Mouse (Mus musculus): ENCODE data around the gene Gpr37l1. TPM values are rescaled to one million over a fixed set of nuclear protein-coding genes. Genes with fewer than 3 reads are reported as not detected.
"Not testable (repeated sequence)": the region's sequence is repeated elsewhere in the genome, so short reads cannot be mapped to it uniquely, and the experiment has no call there.

Gene Gpr37l1
- not detected for polyA plus RNA-seq (2017; shearing (Covaris generic))

DNA sequence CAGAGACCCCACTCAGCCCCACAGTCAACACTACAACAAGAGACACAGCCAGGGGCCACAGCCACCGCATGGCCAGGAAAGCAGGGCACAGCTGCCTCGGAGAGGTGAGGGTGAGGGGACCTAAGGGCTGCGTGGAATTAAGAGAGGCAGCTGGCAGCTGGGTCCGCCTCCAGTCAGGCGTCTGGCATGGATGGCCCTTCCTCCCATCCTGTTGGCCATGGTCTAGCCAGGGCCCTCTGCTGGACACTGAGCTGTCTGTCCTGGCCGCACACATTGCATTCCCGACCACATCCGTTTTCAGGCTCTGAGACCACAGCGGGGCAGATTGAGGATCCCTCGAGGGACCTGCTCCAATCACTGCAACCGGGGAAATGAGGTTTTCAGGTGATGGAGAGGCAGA lies at the start of gene Gpr37l1:
Gene Gpr37l1 (minus strand): TSS at position 247 of the 400 bp plus-strand sequence.
- ATAC-seq = no peak

DNA sequence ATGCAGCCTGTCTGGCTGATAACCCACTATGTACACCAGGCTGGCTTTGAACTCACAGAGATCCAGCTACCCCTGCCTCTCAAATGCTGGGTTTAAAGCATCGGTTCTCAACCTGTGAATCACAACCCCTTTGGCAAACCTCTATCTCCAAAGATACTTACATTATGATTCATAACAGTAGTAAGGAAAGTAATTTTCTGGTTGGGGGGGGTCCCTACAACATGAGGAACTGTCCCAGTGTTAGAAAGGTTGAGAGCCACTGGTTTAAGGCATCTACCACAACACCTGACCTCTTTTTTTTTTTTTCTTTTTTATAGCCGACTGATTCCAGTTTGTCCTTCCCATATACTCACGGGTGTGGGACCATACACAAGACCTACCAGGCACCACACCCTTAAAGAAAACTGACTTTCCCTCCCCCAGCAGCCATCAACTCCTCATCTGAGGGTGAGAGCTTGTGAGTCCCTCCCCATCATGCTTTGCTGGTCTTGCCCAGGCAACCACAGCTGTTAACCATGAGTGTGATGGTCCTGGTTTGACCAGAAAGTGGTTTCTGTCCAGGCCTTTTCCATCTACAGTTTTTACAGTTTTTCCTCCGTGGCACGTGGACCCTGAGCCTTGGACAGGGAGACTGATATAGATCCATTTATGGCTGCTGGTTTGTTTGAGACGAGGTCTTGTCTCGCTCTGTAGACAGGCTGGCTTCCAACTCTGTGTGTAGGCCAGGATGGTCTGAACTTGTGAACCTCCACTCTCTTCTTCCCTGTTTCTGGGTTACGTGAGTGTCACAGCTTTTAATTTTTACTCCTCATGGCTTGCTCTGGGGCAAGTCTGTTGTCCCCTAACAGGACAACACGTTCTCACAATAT lies 46.5 kb upstream of the Gpr37l1 start:
- no peak for ATAC-seq

DNA sequence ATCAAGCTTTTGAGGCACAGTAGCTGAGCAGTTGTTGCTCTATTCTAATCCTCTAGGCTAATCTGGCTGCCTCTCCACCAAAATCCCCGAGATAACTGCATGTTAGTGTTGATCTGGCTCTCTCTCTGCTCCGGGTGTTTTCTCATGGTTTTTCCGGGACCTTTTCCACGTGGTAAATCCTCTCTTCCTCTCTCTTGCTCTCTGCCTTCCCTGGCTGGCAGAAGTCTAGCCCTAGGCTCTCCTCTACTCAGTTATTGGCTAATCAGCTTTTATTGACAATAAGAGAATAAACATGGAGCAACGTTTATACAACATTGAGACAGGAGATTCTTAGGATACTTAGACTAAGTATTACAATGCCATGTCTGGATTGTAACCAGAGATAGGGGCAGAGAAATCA lies 42.9 kb upstream of the Gpr37l1 start:
- ATAC-seq = no peak

DNA sequence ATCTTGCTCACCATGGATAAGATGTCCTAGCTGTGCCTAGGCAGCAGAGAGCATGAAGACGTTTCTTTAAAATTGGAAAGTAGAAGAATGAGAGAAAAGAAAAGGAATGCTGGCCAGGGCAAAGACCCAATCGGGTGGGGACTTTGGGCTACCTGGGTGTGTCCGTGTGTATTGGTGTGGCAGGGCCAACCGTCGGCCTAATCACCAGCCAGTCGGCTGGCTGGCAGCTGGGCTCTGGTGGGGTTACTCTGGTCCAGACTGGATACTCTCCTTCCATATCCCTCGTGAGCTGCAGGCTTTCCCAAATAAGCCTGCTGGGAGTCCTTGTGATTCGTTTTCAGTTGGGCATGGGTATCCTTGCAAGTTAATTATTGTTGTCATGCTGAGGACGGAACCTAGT lies 41.2 kb upstream of the Gpr37l1 start:
- no peak for ATAC-seq

DNA sequence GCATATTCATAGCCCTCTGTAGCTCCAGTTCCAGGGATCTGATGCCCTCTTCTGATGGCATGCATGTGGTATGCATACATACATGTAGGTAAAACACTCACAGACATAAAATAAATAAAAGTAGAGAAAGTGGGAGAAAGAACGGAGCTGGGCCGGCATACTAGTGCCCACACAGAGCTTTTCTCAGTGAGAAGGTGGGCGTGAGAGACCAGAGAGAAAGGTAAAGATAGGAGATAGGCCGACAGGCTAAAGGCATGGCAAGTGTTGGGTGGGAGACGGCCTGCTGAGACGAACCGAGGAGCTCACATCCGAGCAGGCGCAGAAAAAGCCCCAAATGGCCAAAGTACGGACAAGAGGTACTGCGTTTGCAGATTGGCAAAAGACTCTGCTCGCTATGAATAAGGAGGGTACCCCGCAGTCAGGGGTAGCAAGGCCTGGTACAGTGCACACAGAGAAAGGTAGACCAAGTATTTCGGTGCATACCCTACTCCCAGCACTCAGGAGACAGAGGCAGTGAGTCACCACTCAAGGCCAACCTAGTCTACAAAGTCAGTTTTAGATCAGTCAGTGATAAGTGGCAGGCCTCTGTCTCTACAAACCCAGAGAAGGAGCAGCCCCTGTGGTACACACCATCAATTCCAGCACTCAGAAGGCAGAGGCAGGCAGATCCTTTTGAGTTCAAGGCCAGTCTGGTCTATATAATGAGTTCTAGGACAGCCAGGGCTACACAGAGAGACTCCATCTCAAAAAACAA lies 39.3 kb upstream of the Gpr37l1 start:
- ATAC-seq = no peak

DNA sequence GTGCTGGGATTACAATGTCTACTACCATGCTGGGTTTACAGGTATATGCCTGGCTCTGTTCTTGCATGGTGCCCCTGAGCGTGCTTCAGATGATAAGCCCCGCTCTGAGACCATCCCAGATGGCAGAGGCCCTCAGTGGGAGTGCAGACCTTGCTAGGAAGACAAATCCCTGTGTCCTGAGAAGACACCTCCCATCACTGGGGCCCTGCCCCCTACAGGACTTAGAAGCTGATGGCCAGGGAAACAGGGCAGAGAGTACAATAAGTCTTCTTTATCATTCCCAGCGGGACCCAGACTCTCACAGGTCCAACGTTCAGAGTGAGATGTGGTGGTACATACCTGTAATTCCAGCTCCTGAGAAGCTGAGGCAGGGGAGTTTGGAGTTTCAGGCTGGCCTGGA lies 37.8 kb upstream of the Gpr37l1 start:
- no peak for ATAC-seq

DNA sequence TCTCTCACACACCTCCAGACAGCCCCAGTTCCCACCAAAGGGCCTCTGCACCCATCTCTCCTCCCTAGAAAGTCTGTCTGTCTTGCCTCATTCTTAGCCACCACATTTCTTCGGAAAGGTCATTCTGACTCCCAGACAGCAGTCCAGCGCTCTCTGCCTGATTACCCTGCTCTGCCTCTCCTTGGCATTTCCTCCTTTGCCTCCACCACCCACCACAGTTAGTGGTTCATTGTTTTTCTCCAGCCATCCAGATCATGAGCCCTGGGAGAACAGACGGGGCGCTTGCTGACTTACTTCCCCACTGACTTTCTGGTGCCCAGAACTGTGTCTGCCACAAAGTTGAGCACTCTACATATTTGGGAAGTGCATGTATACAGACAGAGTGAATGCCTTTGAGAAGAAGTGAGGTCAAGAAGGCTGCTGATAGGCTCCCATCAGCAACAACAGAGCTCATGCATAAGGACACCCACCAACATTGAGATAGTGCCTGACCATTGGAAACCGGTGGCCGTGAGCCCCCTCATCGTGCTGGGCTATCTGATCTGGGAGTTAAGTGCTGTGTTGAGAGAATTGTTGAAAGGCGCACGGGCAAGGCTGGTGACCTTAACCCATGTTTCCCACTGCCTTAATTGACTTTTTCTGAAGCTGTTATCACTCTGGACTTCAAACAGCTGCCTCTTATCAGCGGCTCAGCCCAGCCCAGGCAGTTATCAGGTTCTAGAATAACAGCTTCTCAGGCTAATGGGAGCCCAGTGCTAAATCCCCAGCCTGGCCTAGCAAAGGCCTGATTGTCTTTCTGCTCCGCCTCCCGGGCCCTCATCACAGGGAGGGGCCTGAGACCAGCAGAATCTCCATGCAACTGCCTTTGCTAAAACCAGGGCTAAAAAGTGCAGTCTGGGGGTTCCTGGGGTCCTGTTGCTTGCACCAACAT lies 37.0 kb upstream of the Gpr37l1 start:
- ATAC-seq = no peak

DNA sequence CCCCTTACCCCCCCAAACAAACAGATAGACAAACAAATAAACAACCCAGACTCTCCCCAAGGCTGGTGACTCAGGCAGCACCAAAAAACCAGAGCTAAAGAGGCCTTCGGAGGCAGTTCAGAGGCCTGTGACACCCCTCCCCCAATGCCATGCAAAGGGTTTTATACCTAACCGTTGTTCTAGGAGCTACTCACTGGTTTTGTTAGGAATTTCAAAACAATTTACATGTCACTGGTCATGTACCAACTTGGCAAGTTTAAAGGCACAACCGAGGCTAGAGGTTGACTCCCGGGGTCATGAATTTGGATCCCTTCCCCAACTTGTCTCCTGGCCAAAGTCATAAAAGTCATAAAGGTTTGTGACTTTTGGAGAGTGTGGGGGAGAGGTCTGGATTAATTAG lies 32.9 kb upstream of the Gpr37l1 start:
- no peak for ATAC-seq

DNA sequence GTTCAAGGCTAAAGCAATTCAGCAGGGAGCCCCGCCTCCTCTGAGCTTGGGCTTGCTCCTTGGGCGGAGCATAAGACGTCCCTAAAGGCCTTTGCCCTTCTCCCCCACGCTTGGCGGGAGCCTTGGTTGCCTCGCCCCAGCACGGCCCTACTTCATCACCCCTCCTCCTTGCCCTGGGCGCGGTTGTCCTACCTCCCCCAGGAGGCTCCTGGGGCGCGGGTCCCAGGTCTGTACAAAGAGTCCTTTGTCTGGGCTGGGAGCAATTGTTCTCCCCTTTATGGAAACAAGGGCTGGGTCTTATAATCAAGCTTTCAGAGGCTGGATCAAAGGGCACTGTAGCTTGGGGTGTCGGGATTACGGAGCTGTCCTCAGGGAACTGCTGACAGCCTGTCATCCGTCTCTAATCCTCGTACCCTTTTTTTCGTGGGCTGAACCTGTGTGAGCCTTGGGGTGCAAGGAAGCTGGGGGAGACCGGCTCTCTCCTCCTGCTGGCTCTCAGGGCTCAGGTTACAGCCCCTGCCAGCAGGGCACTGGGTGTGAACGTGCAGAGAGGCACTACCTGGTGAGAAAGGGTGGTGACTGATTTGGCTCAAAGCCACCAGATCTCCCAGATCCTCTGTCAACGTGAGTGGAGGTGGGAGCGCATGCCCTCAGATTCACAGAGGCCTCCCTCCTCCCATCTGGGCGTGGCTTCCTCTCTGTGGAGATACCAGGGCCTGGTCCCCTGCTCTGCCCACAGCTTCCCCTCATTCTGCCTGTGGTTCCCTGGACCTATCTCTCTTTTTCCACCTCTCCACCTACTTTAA lies 31.7 kb upstream of the Gpr37l1 start:
- no peak for ATAC-seq

DNA sequence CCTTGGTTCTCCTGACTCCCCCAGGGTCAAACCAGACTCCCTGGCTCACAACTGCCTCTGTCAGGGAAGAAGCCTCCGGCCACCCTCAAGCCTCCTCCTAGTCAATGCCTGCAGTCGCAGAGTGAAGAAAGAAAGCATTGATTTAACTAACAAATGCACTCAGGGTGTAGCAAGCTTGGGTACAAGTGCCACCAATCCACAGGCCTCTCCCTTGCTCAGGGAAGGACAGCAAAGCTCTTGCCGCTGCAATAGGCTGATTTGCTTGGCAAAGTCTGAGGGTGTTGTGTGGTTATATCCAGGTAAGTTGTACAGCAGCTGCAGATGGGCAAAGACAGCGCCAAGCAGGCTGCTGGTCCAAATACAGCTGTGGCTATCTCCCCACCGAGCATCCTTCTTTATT lies 30.9 kb upstream of the Gpr37l1 start:
- no peak for ATAC-seq

DNA sequence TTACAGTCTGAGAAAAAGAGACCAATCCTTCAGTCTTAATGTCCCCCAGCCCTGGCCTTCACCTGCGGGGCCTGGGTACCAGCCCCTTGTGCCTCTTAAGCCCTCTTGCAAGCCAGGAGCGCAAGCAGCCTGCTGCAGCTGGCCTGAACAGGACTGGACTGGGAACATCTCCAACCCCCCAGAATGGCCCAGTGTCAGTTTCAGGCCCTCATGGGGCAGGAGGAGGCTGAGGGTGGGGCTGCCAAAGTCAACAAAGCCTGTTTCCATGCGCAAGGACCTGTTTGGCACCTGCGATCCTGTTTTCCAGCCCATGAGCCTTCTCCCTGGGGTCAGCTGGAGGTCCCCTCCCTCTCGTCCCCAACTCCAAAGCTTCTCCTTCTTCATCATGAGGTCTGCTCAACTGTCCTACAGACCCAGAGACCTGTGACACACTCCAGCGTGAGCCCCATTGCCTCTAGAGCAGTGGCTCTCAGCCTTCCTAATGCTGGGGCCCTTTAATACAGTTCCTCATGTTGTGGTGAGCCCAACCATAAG lies 28.5 kb upstream of the Gpr37l1 start:
- no peak for ATAC-seq

DNA sequence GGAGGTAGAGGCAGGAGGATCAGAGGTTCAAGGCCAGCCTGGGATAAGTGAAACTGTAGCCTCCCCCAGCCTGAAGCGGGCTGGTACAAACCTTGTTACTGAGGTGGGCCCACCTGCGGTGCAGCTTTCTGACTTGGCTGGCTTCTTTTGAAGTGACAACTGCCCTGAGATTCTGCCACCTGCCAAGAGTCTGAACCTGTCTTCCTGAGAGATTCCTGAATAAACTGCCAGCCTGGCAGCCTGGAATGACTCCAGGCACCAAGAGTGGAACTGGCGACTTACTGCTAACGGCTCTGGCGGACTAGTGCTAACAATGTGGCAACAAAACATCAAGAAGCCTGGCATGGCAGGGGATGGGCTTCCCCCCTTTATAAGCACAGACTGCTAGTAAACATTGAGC lies 26.9 kb upstream of the Gpr37l1 start:
- ATAC-seq = not testable (repeated sequence)

DNA sequence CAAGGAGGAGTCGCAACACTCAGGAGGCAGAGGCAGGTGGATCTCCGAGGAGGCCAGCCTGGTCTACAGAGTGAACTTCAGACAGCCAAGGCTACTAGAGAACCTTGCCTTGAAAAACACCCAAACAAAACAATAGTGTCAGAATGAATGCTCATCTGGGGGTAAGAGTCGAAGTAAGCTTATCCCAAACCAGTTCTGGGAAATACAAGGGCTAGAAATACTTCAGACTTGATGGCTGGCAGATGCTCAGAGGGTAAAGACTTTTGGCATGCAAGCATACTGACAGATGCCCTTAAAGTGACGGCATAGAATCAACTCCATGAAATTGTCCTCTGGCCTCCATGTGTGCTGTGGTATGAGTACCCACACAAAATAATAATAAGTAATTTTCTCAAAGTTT lies 21.7 kb upstream of the Gpr37l1 start:
- no peak for ATAC-seq

DNA sequence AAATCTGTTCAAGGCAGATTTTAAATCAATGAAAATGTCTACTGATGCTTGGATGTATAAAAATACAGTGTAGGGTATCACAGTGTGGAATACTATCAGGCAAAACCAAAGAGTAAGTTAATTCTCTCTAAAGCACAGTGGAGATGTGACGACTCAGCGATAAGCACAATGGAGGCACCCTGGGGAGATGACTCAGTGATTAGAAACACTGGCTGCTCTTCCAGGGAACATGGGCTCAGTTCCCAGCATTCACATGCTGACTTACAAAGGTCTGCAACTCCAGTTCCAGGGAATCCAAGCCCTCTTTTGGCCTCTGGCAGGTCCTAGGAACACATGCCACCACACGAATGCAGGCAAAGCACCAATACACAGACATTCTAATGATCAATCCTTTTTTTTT lies 20.7 kb upstream of the Gpr37l1 start:
- ATAC-seq = no peak

DNA sequence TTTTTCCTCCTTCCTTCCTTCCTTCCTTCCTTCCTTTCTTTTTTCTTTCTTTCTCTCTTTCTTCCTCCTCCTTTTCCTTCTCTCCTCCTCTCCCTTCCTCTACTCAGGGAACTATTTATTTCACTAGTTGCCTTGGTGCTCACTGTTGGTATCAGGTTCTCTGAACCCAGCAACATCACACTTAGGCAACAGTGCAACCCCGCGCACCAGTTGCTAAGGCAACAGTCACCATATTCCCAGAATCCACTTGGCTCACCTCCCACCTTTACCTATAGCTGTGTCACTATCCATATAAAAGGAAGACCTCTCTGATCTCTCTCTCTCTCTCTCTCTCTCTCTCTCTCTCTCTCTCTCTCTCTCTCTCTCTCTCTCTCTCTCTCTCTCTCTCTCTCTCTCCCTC lies 19.5 kb upstream of the Gpr37l1 start:
- not testable (repeated sequence) for ATAC-seq

DNA sequence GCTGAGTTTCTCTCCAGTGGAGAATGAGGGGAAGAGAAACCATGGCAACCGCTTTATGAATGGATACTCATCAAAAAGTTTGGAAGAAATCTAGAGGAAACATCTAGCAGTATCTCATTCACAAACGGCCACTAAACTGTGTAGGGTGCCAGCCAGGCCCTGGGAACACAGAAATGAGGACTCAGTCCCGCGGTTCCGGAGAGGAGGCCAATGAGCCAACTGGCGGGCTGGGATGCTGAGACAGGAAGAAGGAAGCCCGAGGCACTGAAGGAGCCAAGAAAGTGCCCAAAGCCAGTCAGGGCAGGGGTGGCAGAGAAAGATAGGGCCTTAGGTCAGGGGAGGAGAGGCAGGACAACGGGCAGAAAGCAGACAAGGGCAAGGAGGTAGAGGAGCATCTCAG lies 18.9 kb upstream of the Gpr37l1 start:
- no peak for ATAC-seq

DNA sequence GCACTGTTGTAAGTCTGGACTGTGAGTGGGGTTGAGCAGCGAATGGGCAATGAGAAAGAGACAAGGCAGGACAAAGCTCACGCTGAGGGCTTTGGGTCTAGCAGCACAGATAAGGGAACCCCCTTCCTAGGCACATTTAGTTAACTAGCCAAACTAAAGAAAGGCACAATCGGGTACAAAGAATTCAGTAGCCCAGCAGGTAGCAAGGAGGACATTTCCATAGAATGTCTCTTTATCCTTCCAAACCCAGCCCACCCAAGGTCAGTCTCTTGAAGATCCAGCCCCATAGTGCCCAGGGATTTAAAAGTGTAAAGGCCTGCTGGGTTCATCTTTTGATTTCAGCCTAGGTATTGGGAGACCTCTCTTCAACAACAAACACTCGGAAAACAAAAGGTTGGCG lies 18.5 kb upstream of the Gpr37l1 start:
- ATAC-seq = no peak

DNA sequence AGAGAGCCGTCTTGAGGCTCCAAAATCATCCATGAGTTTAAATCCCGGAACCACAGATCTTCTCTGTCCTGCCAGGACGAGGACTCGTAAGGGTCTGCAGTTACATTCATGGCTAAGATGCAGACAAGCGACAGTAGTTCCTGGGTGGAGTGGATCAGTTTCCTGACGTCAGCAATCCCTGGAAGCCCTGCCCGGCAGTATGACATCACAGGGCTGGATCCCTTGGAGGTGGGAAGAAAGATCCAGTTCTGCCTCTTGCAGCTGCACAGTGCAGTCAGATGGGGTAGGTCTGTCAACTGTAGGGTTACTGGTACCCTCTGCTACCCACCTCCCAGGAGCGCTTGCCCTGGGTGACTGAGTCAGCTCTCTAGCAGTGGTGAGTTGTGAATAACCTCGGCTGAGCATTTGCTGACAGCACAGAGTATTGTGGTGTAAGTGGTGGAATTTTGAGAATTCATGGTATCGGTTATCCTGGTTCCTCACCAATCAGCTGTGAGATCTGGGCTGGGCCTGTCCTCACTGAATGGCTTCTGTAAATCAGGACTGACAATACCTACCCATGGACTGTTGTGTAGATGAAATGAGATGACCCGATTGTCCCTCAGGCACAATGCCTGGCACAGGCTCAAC lies 16.6 kb upstream of the Gpr37l1 start:
- no peak for ATAC-seq

DNA sequence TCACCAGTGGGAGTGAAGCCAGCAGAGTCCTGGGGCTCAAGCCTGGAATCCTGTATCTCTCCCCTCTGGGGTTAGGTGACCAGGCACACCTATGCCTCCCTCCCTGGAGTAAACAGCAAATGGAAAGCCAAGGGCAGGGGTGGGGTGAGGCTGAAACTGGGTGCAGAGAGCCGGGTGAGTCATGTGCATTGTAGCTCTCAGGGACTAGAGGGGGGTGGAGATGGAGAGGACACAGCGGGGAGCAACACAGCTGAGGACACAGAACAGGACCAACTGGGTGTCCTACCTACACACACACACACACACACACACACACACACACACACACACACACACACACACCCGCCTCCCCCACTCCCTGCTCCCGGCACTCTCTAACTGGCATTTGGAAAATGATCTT lies 16.0 kb upstream of the Gpr37l1 start:
- no peak for ATAC-seq

DNA sequence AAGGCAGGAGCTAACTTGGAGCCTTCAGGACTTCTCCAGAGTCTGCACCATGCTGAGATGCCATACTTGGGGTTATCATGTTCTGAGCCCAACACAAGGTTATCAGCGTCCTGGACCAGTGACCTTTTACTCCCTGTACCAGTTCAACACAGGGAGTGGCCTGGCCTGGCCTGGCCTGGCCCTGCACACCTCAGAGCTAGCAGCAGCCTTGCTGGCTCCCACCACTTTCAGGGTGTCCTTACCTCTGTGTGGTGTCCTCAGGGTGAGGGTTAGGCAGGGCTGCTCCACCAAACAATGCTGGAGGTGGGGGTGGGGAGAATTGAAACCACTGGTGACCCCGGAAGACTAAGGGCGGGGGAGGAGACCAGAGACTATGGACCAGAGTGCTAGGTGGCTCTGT lies 15.5 kb upstream of the Gpr37l1 start:
- ATAC-seq = no peak

DNA sequence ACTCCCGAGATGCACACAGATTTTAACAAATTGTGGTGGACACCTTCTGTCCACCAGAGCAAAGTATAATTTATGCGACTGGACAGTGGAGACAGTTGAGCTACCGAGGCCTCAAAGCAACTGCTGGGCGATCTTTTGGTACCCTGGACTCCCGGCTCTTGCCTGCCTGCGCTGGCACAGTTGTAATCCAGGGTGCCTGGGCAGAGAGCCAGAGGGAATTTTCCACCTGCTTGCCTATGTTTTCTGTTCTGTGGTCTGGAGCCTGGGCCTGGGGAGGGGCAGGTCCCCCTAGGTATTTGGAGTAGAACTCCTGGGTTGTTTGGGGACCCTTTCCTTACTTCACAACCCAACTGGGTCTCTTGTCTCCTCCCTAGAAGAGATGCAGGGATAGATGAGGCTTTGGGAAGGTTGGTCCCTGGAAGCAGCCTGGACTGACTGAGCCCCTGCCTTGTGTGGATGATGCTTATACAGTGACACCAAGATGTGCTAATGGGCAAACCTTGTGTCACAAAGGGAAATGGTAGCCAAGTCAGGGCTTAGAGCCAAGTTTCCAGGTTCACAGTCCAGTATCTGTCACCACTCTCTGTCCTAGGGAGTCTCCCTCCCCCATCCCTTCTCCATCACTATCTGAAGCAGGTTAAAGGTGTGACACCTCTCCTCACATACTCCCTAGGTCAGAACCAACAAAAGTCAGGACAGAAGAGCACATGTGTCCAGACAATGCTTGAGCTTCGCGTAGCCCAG lies 14.6 kb upstream of the Gpr37l1 start:
- no peak for ATAC-seq

Data from inflammation-experienced regulatory T-cells, adult 6 months (primary cell).